Mouse (Mus musculus) CH12.LX (cell line): ENCODE measurements around the gene Pkm.

Experiments
- CTCF ChIP-seq, 2 experiments: IDR thresholded peaks in 1 of 2; conservative IDR thresholded peaks in 1 of 2; 2 replicates each; pipeline ENCODE4 v1.5.1; 2011 to 2012; ENCODE audit warnings: low read depth in 2 of 2, low read length in 2 of 2, improper control_type of control experiment in 1 of 2, inconsistent platforms in 1 of 2, mild to moderate bottlenecking in 1 of 2, moderate library complexity in 1 of 2
- EP300 ChIP-seq: IDR thresholded peaks from 2 replicates; pipeline ENCODE4 v1.6.1; 2011; ENCODE audit warnings: low read length, improper control_type of control experiment
- JUND ChIP-seq: conservative IDR thresholded peaks from 2 replicates; pipeline ENCODE4 v1.6.1; 2011; ENCODE audit warnings: low read depth, low read length, improper control_type of control experiment
- POLR2A ChIP-seq: IDR thresholded peaks from 2 replicates; pipeline ENCODE4 v1.6.1; 2011; ENCODE audit warnings: low read depth, mild to moderate bottlenecking, improper control_type of control experiment, low read length
- RCOR1 ChIP-seq: conservative IDR thresholded peaks from 2 replicates; pipeline ENCODE4 v1.6.1; 2012; ENCODE audit warnings: low read depth, mild to moderate bottlenecking, inconsistent platforms, low read length, improper control_type of control experiment
- USF1 ChIP-seq: IDR thresholded peaks from 2 replicates; pipeline ENCODE4 v1.6.1; 2014; ENCODE audit warnings: low read depth, mild to moderate bottlenecking, inconsistent platforms, low read length, improper control_type of control experiment

DNA sequence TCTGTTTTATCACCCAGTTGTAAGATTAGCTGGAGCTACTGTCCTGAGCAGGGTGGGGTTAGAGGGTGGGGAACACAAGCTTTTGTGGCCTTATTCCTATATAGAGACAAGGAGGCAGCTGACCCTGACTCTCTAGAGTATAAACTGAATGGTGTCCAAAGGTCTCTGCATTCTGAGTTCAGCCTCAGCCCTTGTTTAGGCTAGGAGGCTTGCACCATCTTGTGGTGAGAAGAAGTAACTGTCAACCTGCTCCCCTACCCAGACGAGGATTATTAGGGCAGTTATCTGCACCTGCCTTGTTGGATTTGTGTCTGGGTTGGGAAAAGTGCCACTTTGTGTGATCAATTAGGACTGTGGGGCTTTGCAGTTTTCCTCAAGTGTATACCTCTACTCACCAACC is 22.1 kb downstream of the Pkm start:
- no peak for TF ChIP-seq JUND
- TF ChIP-seq EP300 = no peak
- peak; percentile 28 to 59; a peak in 3 of 4 replicates for TF ChIP-seq CTCF (conservative IDR thresholded peaks at IDR 0.05 in 1 of 2, IDR thresholded peaks at IDR 0.05 in 1 of 2; ENCODE audit: low read depth in 2 of 2, low read length in 2 of 2)
- no peak for TF ChIP-seq POLR2A
- TF ChIP-seq RCOR1 = no peak
- no peak for TF ChIP-seq USF1
